Mouse (Mus musculus) olfactory bulb, adult 2 months (tissue): Measurements from ENCODE around the gene Gm11758. TPM values are rescaled to one million over a fixed set of nuclear protein-coding genes. Genes with fewer than 3 reads are reported as not detected.
"Not testable (repeated sequence)": the region's sequence is repeated elsewhere in the genome, so short reads cannot be mapped to it uniquely, and the experiment has no call there.

Experiments
- H3K27ac ChIP-seq: fragments of 200-500 bp; 2 replicates; pipeline ENCODE4 v1.5.1; 2012; ENCODE audit warnings: low read depth, low read length; ENCODE audit not compliant: insufficient read depth
- H3K4me1 ChIP-seq: fragments of 200-500 bp; 2 replicates; pipeline ENCODE4 v1.6.1; 2012; ENCODE audit warnings: low read length; ENCODE audit not compliant: control insufficient read depth, insufficient read depth
- H3K4me3 ChIP-seq: fragments of 200-500 bp; 2 replicates; pipeline ENCODE4 v1.5.1; 2012; ENCODE audit warnings: mild to moderate bottlenecking, low read depth, low read length, moderate library complexity; ENCODE audit not compliant: insufficient read depth
- CTCF ChIP-seq: fragments of 200-500 bp; IDR thresholded peaks from 2 replicates; pipeline ENCODE4 v1.5.1; 2012; ENCODE audit warnings: low read depth, mild to moderate bottlenecking, low read length, moderate library complexity; ENCODE audit not compliant: insufficient read depth
- POLR2A ChIP-seq: fragments of 200-500 bp; IDR thresholded peaks from 2 replicates; pipeline ENCODE4 v1.6.1; 2012; ENCODE audit warnings: mild to moderate bottlenecking, low read depth, low read length, moderate library complexity; ENCODE audit not compliant: insufficient read depth
- WGBS: fragments of 180-500 bp; shearing (Covaris S2); methylation state at CpG from one replicate; pipeline ENCODE4 v1.1.7; 2018; 5-methylcytosine and 5-hydroxymethylcytosine counted together
- polyA plus RNA-seq: library from polyadenylated mRNA; stranded (reverse); fragments of >200 nt; gene quantifications from 2 replicates; pipeline ENCODE4 v1.2.4, GENCODE M21; 2012; ENCODE audit warnings: low replicate concordance; ENCODE audit not compliant: missing spikeins, insufficient read depth, insufficient read length

Gene Gm11758
- not detected in 2 replicates for polyA plus RNA-seq

GRCm38 (mm10) chr4:73876166-73876565, at the start of gene Gm11758:
Gene Gm11758 (minus strand): TSS chr4:73876266.
- no CpG with 5 or more reads among the region's 4 CpGs for WGBS
- H3K27ac ChIP-seq, H3K4me3 ChIP-seq, H3K4me1 ChIP-seq: not testable (repeated sequence)

- WGBS = 83% methylated on average over 6 of the region's 6 CpGs
- not testable (repeated sequence) for H3K27ac ChIP-seq, H3K4me3 ChIP-seq, H3K4me1 ChIP-seq
These were observed 44.6 kb upstream of the Gm11758 start, which contains the start of gene Gm11756 for GRCm38 (mm10) chr4:73920660-73921059. Gene Gm11756 (minus strand): TSS chr4:73920760.

DNA sequence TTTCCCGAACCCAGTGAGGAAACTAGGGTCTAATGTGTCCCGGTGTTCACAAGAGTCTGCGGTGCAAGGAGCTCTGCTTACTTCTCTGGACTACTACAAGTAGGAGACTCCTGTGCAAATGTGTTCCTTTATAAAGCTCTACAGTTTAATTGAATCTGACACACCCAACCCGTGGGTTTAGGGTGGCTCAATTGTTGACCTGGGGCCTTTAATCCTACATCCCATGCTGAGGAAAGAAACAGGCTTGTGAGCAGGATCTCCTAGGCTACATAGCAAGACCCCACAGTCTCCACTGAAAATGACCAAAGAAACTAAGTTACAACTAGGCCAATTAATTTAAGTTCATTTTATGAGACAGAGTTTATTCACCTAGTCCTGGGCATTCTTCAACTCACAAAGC, 29.8 kb upstream of the Gm11758 start, which contains the start of gene Gm13871:
Gene Gm13871 (minus strand): TSS at position 101 of the 400 bp plus-strand sequence.
- H3K4me1 ChIP-seq, H3K27ac ChIP-seq, H3K4me3 ChIP-seq: not testable (repeated sequence)
- WGBS = no CpG with 5 or more reads among the region's 4 CpGs

GRCm38 (mm10) chr4:73891012-73891411, 14.9 kb upstream of the Gm11758 start, which contains the start of gene Gm11757:
Gene Gm11757 (minus strand): TSS chr4:73891112.
- H3K4me3 ChIP-seq, H3K27ac ChIP-seq, H3K4me1 ChIP-seq: not testable (repeated sequence)
- no CpG with 5 or more reads among the region's 4 CpGs for WGBS

DNA sequence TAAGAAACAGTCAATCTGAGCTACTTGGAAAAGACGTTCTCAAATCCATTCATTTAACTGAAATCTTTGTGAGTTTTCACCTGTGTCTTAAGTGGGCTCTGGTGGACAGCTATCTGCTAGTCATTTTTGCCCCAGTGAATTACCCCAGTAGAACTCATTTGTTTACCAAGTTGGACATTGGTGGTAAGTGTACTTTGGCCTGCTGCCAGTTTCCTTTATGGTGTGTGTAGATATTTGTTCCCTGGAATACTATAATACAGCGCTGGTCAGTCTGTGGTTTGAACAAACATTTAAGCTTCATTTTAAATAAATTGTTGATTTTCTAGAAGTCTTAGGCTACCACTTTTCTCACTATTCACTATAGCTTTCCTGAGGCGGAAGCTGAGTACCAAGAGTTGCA, 49.5 kb downstream of the Gm11758 start:
- 91% methylated on average over 3 of the region's 3 CpGs for WGBS
- no peak overlapping the region for H3K4me3 ChIP-seq
- TF ChIP-seq POLR2A (no peak), CTCF (no peak)
- H3K27ac ChIP-seq = no peak overlapping the region
- no peaks in the 10 kb centered on the region for H3K4me1 ChIP-seq

Other genes starting within 250 kb of the Gm11758 start
- gene Gm11236, start 238.1 kb downstream of the Gm11758 start, polyA plus RNA-seq = not detected in 2 replicates
- not detected in 2 replicates for gene Gm11239, start 207.9 kb downstream of the Gm11758 start, polyA plus RNA-seq
- gene Gm428, start 192.8 kb downstream of the Gm11758 start, polyA plus RNA-seq = not detected in 2 replicates
- not detected in 2 replicates for gene Rasef, start 85.3 kb downstream of the Gm11758 start, polyA plus RNA-seq
- not detected in 2 replicates for gene Gm11757, start 14.8 kb upstream of the Gm11758 start, polyA plus RNA-seq
- not detected in 2 replicates for gene Gm13871, start 29.7 kb upstream of the Gm11758 start, polyA plus RNA-seq
- gene Gm11756, start 44.5 kb upstream of the Gm11758 start, polyA plus RNA-seq = not detected in 2 replicates
- not detected in 2 replicates for gene 2310002L09Rik, start 74.6 kb upstream of the Gm11758 start, polyA plus RNA-seq
- gene Frmd3, start 137.2 kb upstream of the Gm11758 start, polyA plus RNA-seq = not detected in 2 replicates